Mouse (Mus musculus): Measurements from ENCODE around the gene Arid1b. TPM values are rescaled to one million over a fixed set of nuclear protein-coding genes. Genes with fewer than 3 reads are reported as not detected.
A peak's percentile ranks its signal among the peaks of the same experiment; 100 is the strongest.

Arid1b gene
- polyA plus RNA-seq, 1 experiment from 2014 or later = 8.7 TPM

DNA sequence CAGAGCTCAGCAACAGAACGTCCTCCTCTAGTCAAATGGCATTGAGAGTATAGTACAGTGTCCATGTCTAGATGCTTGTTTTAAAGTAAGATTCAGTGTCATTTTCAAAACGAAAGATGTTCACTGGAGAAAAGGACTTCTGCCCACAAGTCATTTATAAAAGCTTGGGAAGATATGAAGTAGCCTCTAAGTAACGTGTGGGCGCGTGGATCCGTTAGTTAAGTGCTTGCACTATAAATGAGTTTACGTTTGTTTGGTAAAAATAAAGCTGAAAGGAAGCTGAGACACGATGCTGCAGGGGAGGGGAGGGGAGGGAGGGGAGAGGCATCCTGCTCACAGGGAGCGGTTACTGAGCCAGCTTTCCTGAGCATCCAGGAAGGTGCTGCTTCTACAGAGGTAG lies 293.5 kb downstream of the Arid1b start:
- Histone ChIP-seq H3K36me3 (ENCODE audit: control insufficient read depth, insufficient read depth, low read length) (peaks cover 12% of the 10 kb centered on the region), H3K9ac (ENCODE audit: low read length) (no peak overlapping the region), H3K27ac (replicated peaks in 1 of 2; ENCODE audit: control insufficient read depth in 1 of 2, insufficient read depth in 1 of 2, low read depth in 2 of 2, low read length in 2 of 2) (no peak overlapping the region), H3K27me3 (ENCODE audit: control insufficient read depth, insufficient read depth, low read length) (no peaks in the 10 kb centered on the region), H3K4me3 (ENCODE audit: control insufficient read depth in 1 of 2, insufficient read depth in 1 of 2, low read depth in 1 of 2, low read length in 2 of 2) (no peak overlapping the region), H3K4me2 (ENCODE audit: low read length) (no peak overlapping the region), H3K4me1 (ENCODE audit: control insufficient read depth in 2 of 2, insufficient read depth in 2 of 2, low read length in 2 of 2) (peaks cover 14 to 21% of the 10 kb centered on the region in 2 experiments; a peak in 3 of 4 replicates), H3K9me3 (ENCODE audit: control insufficient read depth, low read length) (no peaks in the 10 kb centered on the region)
- 83% methylated on average over 9 of the region's 9 CpGs for WGBS
- no peak for ATAC-seq (ENCODE audit: insufficient number of reproducible peaks, insufficient read depth, low FRiP score, low read depth)

DNA sequence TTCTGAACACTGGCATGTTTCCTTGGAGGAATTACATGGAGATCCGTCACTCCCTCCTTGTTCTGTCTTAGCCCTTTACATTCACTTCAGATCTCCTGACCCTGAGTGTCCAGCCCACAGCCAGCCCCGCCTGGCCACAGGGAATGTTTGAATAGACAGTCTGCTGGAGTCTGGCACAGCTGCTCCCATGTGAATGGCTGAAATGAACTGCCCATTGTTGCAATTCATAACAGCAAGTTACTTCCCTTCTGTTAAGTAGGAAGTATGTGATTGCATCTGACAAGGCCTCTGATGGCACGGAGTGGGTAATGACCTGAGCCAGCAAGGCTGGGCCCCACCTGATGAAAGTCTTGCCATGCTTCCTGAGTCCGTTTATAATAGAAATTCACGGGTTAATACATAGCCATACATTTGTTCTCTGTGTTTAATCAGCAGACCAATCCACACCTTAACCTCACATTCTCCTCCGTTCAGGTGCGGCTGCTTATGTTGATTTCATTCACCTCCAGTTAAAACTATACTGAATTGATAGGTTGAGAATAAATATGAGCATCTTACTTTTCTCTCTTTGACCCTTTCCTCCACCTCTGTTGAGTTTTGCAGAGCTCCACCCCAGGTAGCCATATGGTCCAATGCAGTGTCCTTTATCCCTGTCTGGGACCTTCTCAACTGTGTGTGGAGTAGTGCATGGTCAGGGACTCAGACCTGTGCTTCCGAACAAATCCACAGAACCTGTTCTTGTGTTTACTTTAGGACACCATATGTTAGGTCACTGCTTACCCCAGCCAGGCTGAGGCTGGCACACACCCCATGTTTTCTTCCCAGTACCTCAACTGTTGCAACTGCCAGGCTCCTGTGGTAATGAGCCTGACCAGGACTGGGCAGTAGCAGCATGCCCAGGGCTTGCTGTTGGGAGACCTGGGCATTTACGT lies 299.8 kb downstream of the Arid1b start:
- Histone ChIP-seq H3K4me2 (ENCODE audit: low read length) (no peak overlapping the region), H3K4me3 (ENCODE audit: control insufficient read depth in 1 of 2, insufficient read depth in 1 of 2, low read depth in 1 of 2, low read length in 2 of 2) (no peak overlapping the region), H3K36me3 (ENCODE audit: control insufficient read depth, insufficient read depth, low read length) (peaks cover 13% of the 10 kb centered on the region), H3K27me3 (ENCODE audit: control insufficient read depth, insufficient read depth, low read length) (no peaks in the 10 kb centered on the region), H3K4me1 (ENCODE audit: control insufficient read depth in 2 of 2, insufficient read depth in 2 of 2, low read length in 2 of 2) (peaks cover 0 to 3% of the 10 kb centered on the region in 2 experiments; a peak in 3 of 4 replicates), H3K27ac (replicated peaks in 1 of 2; ENCODE audit: control insufficient read depth in 1 of 2, insufficient read depth in 1 of 2, low read depth in 2 of 2, low read length in 2 of 2) (no peak overlapping the region), H3K9ac (ENCODE audit: low read length) (no peak overlapping the region), H3K9me3 (ENCODE audit: control insufficient read depth, low read length) (no peaks in the 10 kb centered on the region)
- ATAC-seq (ENCODE audit: insufficient number of reproducible peaks, insufficient read depth, low FRiP score, low read depth) = no peak
- WGBS = 81% methylated on average over 9 of the region's 9 CpGs

DNA sequence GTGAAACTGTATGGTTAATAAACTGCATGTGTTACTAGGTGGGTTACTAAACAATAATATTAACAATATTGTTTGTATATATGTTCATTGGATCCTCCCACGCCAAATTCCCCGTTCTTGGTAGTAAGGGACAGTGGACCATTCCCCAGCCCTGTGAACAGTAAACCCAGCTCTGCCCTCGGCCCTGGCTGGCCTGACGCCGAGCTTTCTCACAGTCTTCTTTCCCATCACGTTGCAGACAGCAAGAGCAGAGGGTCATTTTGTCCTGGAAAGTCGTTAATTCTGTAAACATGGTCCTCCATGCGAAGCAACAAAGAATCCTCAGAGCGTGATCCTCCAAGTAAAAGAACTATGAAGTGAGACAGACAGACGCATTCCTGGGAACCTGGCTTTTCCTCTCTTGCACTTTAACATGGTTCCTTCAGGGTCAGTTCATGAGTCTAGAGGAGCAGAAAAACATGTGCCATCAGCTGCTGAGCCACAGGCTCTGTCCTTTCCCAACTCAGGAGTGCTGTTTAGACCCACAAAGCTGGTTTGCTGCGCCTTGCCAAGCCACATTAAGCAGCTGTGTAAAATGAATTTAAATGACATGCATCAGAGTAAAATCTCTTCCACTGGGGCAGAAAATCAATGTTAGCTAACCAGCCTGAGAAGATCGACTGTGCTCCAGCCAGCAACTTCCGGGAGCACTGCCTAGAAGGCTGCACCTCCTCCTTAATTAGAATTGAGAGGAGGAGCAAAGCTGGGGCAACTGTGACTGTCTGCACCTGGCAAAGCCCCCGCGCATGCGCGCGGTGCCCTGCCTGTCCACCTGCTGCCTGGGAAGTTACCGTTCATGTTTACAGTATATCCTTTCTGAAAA lies 301.2 kb downstream of the Arid1b start:
- H3K4me3 ChIP-seq (ENCODE audit: control insufficient read depth in 1 of 2, insufficient read depth in 1 of 2, low read depth in 1 of 2, low read length in 2 of 2) = no peak overlapping the region
- H3K4me2 ChIP-seq (ENCODE audit: low read length) = no peak overlapping the region
- no peak overlapping the region for H3K27ac ChIP-seq (replicated peaks in 1 of 2; ENCODE audit: control insufficient read depth in 1 of 2, insufficient read depth in 1 of 2, low read depth in 2 of 2, low read length in 2 of 2)
- H3K4me1 ChIP-seq (ENCODE audit: control insufficient read depth in 2 of 2, insufficient read depth in 2 of 2, low read length in 2 of 2) = peaks cover 4 to 10% of the 10 kb centered on the region in 2 experiments
- H3K36me3 ChIP-seq (ENCODE audit: control insufficient read depth, insufficient read depth, low read length) = peaks cover 13% of the 10 kb centered on the region
- ATAC-seq (ENCODE audit: insufficient number of reproducible peaks, insufficient read depth, low FRiP score, low read depth) = no peak
- WGBS = 78% methylated on average over 19 of the region's 19 CpGs
- no peaks in the 10 kb centered on the region for H3K9me3 ChIP-seq (ENCODE audit: control insufficient read depth, low read length)
- H3K9ac ChIP-seq (ENCODE audit: low read length) = no peak overlapping the region
- no peaks in the 10 kb centered on the region for H3K27me3 ChIP-seq (ENCODE audit: control insufficient read depth, insufficient read depth, low read length)

DNA sequence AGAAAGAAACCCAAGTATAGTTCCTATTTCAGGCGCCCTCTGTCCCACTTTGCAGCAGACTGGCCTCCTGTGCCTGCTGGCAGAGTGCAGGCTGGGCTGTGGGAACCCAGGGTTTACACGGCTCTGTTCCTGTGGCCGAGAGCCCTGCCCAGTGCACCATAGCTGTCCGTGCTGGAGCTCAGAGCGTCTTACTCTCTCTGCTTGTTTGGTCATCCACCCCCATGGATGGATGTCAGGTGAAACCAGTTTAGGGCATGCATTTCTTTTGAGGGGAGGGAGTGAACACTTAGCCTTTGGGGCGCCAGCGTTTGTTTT lies 301.8 kb downstream of the Arid1b start:
- H3K9me3 ChIP-seq (ENCODE audit: control insufficient read depth, low read length) = no peaks in the 10 kb centered on the region
- H3K4me3 ChIP-seq (ENCODE audit: control insufficient read depth in 1 of 2, insufficient read depth in 1 of 2, low read depth in 1 of 2, low read length in 2 of 2) = no peak overlapping the region
- no peak for ATAC-seq (ENCODE audit: insufficient number of reproducible peaks, insufficient read depth, low FRiP score, low read depth)
- H3K27ac ChIP-seq (replicated peaks in 1 of 2; ENCODE audit: control insufficient read depth in 1 of 2, insufficient read depth in 1 of 2, low read depth in 2 of 2, low read length in 2 of 2) = no peak overlapping the region
- no peak overlapping the region for H3K4me2 ChIP-seq (ENCODE audit: low read length)
- WGBS = 83% methylated on average over 7 of the region's 7 CpGs
- no peaks in the 10 kb centered on the region for H3K27me3 ChIP-seq (ENCODE audit: control insufficient read depth, insufficient read depth, low read length)
- peaks cover 4 to 10% of the 10 kb centered on the region in 2 experiments for H3K4me1 ChIP-seq (ENCODE audit: control insufficient read depth in 2 of 2, insufficient read depth in 2 of 2, low read length in 2 of 2)
- H3K36me3 ChIP-seq (ENCODE audit: control insufficient read depth, insufficient read depth, low read length) = peaks cover 11% of the 10 kb centered on the region
- no peak overlapping the region for H3K9ac ChIP-seq (ENCODE audit: low read length)

DNA sequence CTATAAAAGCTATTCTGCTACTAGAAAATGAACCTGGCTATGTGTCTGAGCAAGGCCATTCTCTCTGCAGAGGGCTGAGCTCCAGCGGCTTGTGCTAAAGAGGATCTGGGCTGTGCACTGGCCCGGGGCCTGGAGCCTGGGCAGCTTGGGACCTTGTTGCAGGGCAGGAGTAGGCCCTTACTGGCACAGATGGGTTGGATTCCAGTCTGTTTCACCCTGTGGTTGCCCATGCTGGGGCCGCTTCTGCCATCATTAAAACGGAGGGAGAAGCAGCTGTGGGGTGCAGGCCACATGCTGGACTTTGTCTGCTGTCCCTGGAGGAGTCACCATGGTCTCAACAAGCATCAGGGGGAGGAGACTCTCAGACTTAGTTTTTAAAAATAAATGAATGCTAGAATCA lies 303.4 kb downstream of the Arid1b start:
- WGBS = 87% methylated on average over 4 of the region's 4 CpGs
- no peak overlapping the region for H3K9ac ChIP-seq (ENCODE audit: low read length)
- no peak overlapping the region for H3K27ac ChIP-seq (replicated peaks in 1 of 2; ENCODE audit: control insufficient read depth in 1 of 2, insufficient read depth in 1 of 2, low read depth in 2 of 2, low read length in 2 of 2)
- H3K4me2 ChIP-seq (ENCODE audit: low read length) = no peak overlapping the region
- no peaks in the 10 kb centered on the region for H3K9me3 ChIP-seq (ENCODE audit: control insufficient read depth, low read length)
- peaks cover 4 to 10% of the 10 kb centered on the region in 2 experiments for H3K4me1 ChIP-seq (ENCODE audit: control insufficient read depth in 2 of 2, insufficient read depth in 2 of 2, low read length in 2 of 2)
- peaks cover 3% of the 10 kb centered on the region; the same call in 1 of the 2 replicates for H3K36me3 ChIP-seq (ENCODE audit: control insufficient read depth, insufficient read depth, low read length)
- H3K27me3 ChIP-seq (ENCODE audit: control insufficient read depth, insufficient read depth, low read length) = no peaks in the 10 kb centered on the region
- no peak for ATAC-seq (ENCODE audit: insufficient number of reproducible peaks, insufficient read depth, low FRiP score, low read depth)
- H3K4me3 ChIP-seq (ENCODE audit: control insufficient read depth in 1 of 2, insufficient read depth in 1 of 2, low read depth in 1 of 2, low read length in 2 of 2) = no peak overlapping the region

DNA sequence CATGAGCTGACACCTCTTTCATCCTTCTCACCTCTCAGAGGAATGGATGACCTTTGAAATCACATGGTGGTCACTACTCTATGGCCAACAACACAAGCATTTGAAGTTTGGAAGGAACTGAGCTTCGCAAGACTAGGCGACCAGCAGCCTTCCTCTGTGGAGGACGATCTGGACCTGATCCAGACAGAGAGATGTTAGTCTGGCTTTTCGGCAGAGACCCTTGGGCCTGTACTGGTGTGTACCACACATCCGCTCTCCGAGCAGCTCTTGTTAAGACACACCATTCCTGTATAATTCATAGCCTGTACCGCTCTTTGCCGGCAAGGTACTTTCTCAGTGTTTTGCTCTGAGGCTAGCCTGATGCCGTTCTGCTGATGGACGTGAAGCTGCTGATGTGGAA lies 303.9 kb downstream of the Arid1b start:
- peaks cover 4 to 10% of the 10 kb centered on the region in 2 experiments for H3K4me1 ChIP-seq (ENCODE audit: control insufficient read depth in 2 of 2, insufficient read depth in 2 of 2, low read length in 2 of 2)
- 92% methylated on average over 10 of the region's 10 CpGs for WGBS
- no peak for ATAC-seq (ENCODE audit: insufficient number of reproducible peaks, insufficient read depth, low FRiP score, low read depth)
- no peaks in the 10 kb centered on the region for H3K27me3 ChIP-seq (ENCODE audit: control insufficient read depth, insufficient read depth, low read length)
- H3K4me2 ChIP-seq (ENCODE audit: low read length) = no peak overlapping the region
- H3K9ac ChIP-seq (ENCODE audit: low read length) = no peak overlapping the region
- H3K4me3 ChIP-seq (ENCODE audit: control insufficient read depth in 1 of 2, insufficient read depth in 1 of 2, low read depth in 1 of 2, low read length in 2 of 2) = no peak overlapping the region
- H3K9me3 ChIP-seq (ENCODE audit: control insufficient read depth, low read length) = no peaks in the 10 kb centered on the region
- H3K27ac ChIP-seq (replicated peaks in 1 of 2; ENCODE audit: control insufficient read depth in 1 of 2, insufficient read depth in 1 of 2, low read depth in 2 of 2, low read length in 2 of 2) = no peak overlapping the region
- peaks cover 3% of the 10 kb centered on the region; the same call in 1 of the 2 replicates for H3K36me3 ChIP-seq (ENCODE audit: control insufficient read depth, insufficient read depth, low read length)

DNA sequence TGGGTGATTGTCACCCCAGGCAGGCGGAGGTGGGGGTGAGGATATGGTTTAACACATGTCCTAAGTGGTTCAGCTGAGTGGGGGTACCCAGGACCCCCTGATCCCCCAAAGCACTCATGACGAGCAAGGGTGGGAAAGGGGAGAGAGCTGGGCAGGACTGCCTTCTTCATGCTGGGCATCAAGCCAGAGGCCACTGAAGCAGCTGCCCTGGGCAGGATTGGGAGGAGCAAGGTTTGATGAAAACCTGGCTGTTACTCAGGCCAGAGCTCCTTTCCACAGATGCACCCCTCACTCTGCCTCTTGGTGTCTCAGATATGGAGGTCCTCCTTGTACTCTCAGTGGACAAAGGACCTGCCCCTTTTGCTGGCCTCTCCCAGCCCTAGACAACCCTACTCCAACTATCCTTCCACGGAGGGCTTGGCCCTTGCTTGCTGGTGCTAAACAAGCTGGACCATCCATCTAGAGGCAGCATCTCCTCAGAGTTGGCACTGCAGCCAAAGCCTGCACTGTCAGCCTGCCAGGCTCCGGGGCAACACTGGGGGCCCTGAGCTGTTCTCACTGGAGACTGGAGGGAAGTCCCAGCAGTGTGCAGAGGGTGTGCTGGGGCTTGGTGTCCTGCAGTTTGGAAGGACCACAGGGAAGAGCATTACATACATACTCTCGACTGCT lies 304.9 kb downstream of the Arid1b start:
- 50% methylated on average over 5 of the region's 5 CpGs for WGBS

More for the DNA sequence above, 304.9 kb downstream of the Arid1b start:
- no peak overlapping the region for H3K9ac ChIP-seq (ENCODE audit: low read length)
- no peak for ATAC-seq (ENCODE audit: insufficient number of reproducible peaks, insufficient read depth, low FRiP score, low read depth)
- no peak overlapping the region for H3K4me2 ChIP-seq (ENCODE audit: low read length)
- H3K36me3 ChIP-seq (ENCODE audit: control insufficient read depth, insufficient read depth, low read length) = peaks cover 3% of the 10 kb centered on the region; the same call in 1 of the 2 replicates
- H3K27ac ChIP-seq (replicated peaks in 1 of 2; ENCODE audit: control insufficient read depth in 1 of 2, insufficient read depth in 1 of 2, low read depth in 2 of 2, low read length in 2 of 2) = 0 out of 4 replicates have a peak overlapping the region, but pooled peaks of 1 of the 2 experiments have one; percentile 14
- H3K4me1 ChIP-seq (ENCODE audit: control insufficient read depth in 2 of 2, insufficient read depth in 2 of 2, low read length in 2 of 2) = peaks cover 4 to 10% of the 10 kb centered on the region in 2 experiments
- no peak overlapping the region for H3K4me3 ChIP-seq (ENCODE audit: control insufficient read depth in 1 of 2, insufficient read depth in 1 of 2, low read depth in 1 of 2, low read length in 2 of 2)
- H3K27me3 ChIP-seq (ENCODE audit: control insufficient read depth, insufficient read depth, low read length) = no peaks in the 10 kb centered on the region
- H3K9me3 ChIP-seq (ENCODE audit: control insufficient read depth, low read length) = no peaks in the 10 kb centered on the region

All from heart, embryonic 14.5 days (tissue).